Mouse (Mus musculus): Measurements from ENCODE around the gene Olfr47.
"Not testable (repeated sequence)": the region's sequence is repeated elsewhere in the genome, so short reads cannot be mapped to it uniquely, and the experiment has no call there.

Olfr47 gene

DNA sequence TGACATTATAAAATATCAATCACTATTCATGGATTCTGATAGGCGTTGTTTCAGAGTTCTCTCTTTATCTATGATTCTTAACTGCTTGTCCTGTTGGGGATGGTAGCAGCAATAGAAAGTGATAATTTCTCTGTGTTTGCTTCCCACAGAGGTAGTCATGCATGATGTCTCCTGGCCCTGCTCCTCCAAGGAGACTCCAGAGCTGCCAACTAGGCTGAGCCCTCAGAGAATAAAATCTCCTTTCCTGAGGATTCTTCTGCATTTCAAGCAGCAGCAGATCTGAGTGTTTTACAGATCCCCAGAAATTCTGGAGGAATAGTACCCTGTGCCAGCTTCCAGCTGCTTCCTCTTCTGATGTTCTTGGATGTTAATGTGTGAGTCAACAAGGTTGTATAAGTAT lies at the start of gene Olfr47:
TSS of gene Olfr47 (plus strand) at position 275 of the 400 bp plus-strand sequence.
- in situ Hi-C loops (cut with MboI), result not testable (repeated sequence)

DNA sequence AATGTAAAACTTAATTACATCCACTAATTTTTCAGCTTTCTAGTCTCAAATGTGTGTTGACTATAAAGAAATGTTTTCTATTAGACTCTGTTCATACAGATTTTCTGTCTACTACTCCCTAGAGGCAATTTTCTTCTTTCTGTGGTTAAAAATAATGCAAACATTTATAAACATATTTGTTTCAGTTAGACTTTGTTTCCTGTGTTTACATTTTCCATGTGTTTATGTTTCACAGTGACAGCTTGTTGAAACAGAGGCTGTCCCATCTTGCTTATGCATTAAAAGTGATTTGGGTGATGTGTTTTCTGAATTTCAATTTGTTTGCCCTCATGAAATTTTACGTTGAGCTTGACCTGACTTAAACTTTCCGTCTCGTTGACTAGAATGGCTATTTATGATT lies 40.3 kb upstream of the Olfr47 start:
- in situ Hi-C loops (cut with MboI), result no loop called here

DNA sequence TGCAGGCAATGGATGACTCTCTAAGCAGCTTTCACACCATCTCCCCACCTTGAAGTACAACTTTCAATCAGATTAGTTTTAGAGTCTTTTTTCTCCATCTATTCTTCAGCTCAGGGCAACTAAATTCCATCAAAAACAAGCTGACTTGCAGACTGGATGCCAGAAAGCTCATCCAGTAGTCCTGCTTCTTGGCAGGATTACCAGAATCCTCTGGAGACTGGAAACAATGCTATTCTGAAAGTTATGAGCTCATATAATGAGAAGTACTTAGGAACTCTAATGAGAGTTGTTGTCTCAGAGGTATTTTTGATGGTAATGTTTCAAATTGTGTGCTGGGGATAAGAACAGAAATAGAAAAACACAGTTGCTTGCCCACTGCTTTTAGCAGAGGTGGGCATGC lies 34.5 kb upstream of the Olfr47 start, which contains the start of gene Olfr435:
TSS of gene Olfr435 (plus strand) at position 366 of the 400 bp plus-strand sequence.
- in situ Hi-C loops (cut with MboI), result no loop called here

GRCm38 (mm10) chr6:43198094-43198493 lies 33.2 kb upstream of the Olfr47 start:
- in situ Hi-C loops (cut with MboI), result no loop called here

DNA sequence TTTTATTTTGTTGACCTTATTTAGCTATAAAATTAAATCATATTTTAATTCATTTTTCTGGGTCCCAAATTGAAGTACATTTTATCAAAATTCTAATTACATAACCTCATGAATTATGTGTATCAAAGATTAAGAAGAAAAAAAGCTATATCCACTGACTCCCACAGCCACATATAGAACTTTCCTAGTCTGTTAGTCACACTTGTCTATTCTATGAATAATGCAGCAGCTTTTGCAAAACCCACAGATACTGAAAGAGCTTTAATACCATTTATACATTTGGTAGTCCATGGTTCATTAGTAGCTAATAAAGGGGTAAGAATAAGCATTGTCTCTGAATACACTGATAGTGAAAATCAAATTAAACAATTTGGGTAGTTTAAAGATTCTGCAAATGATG lies 28.5 kb upstream of the Olfr47 start:
- in situ Hi-C loops (cut with MboI), result no loop called here

DNA sequence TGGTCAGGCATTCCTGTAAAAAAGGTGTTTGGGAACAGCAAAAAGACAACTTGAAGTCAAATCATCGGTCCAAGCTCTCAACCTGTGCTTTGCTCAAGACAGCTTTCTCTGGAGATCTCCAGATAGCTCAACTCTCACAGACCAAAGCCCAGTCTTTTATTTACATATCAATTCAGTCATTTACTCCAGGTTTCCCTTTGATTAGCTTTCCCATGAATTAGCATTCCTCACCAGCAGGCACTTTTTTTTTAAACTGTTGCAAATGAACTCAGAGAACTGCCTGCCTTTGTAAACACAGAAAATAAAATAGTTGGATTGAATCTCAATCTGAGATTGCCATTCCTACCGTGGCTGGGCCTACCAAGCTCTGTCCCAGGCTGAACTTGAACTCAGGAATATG lies 26.0 kb upstream of the Olfr47 start:
- in situ Hi-C loops (cut with MboI), result no loop called here

- in situ Hi-C loops (cut with MboI), result not testable (repeated sequence)
These were observed 18.5 kb upstream of the Olfr47 start, which contains the start of gene Olfr434 for GRCm38 (mm10) chr6:43212873-43213272. Olfr434 (plus strand) TSS chr6:43213021.

- in situ Hi-C loops (cut with MboI), result no loop called here
These were observed 10.7 kb downstream of the Olfr47 start for GRCm38 (mm10) chr6:43242061-43242460.

DNA sequence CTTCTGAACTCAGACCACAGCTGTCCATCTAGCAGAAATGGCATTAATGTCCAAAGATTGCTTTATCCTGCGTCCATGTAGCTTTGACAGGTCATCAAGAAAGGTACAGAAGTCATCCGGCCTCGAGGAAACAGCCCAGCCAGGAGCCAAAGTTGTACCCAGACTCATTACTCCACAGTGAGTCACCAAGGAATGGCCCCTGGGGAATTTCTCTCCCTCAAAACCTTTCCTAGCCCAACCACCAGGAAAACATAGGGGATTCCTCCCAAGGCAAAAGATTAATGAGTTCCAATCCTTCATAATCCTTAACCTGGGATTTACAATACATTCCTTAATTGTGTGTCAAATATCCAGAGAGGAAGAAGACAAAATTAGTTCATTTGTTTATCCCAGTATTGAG lies 16.1 kb downstream of the Olfr47 start:
- in situ Hi-C loops (cut with MboI), result no loop called here

DNA sequence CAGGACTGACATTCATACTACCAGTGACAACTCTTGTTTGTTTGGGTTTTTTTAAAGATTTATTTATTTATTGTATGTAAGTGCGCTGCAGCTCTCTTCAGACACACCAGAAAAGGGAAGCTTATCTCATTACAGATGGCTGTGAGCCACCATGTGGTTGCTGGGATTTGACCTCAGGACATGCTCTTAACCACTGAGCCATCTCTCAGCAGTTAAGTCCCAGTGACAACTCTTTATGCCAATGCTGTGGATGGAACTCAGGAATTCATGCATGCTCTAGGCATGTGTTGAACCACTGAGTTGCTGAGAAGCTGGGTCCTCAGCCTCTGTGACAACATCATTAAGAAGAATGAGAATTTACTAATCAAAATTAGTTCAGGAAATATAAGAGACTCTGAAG lies 21.7 kb downstream of the Olfr47 start:
- in situ Hi-C loops (cut with MboI), result no loop called here

- in situ Hi-C loops (cut with MboI), result no loop called here
These were observed 23.0 kb downstream of the Olfr47 start for GRCm38 (mm10) chr6:43254193-43254926.

- in situ Hi-C loops (cut with MboI), result no loop called here
These were observed 29.4 kb downstream of the Olfr47 start for GRCm38 (mm10) chr6:43260756-43261155.

GRCm38 (mm10) chr6:43265363-43266041 lies 34.2 kb downstream of the Olfr47 start, which contains the start of gene Arhgef5:
Arhgef5 (plus strand) TSS chr6:43265582.
- in situ Hi-C loops (cut with MboI), result no loop called here

DNA sequence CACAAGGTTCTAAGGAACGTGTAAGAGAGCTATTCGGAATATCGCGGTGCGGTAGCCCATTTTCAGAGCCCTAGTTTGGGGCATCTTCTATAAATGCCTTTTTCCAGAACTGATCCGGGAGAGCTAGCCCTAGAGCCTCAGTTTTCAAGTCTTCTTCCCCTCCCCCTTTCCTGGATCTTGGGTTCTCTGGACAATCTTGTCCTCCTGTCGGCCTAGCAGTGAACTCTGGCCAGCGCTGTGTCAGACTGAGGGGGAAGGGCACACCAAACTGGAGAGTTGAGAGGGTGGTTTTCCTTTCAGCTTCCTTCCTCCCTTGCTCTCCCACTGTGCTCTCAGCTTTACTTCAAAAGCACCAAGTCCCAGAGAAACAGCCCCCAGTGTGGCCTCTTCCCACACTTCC lies 35.0 kb downstream of the Olfr47 start:
- in situ Hi-C loops (cut with MboI), result no loop called here

- in situ Hi-C loops (cut with MboI), result no loop called here
These were observed 41.3 kb downstream of the Olfr47 start for GRCm38 (mm10) chr6:43272597-43272996.

DNA sequence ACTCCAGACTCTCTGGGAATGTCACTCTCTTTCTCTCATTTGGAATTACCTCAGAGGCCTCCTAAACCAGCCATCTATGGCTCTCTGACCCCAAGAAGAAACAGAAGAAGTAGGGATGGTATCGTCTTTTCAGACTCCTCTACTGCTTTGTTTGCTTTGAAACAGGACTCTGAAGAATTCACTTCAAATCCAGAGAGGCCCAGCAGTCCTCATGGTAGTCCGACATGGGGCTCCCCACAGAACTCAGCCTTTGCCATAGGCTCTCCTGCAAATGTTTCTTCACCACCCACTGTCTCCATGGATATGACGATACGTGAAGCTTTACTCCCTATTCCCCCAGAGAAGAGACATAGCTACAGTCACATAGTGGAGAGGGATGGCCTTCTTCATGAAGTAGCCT lies 42.8 kb downstream of the Olfr47 start:
- in situ Hi-C loops (cut with MboI), result no loop called here

DNA sequence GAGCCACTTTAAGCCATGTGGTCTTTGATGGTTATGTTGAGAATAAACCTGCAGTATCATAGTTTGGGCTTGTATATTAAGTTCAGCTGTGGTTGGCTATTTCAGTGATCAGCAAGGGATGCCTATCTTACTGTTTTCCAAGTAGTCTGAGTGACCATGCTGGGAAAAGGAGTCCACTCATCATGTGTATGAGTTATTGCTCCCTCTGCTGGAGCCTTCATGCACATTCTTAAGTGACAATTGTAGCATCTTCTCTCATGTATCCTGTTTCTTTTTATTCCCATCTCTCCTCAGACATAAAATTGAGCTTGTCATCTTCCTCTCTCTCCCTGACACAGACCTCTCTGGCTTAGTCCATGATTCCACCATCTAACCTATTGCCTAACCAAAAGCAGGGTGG lies 46.9 kb downstream of the Olfr47 start:
- in situ Hi-C loops (cut with MboI), result no loop called here

GRCm38 (mm10) chr6:43280481-43280880 lies 49.2 kb downstream of the Olfr47 start:
- in situ Hi-C loops (cut with MboI), result no loop called here
